Mouse (Mus musculus): Measurements from ENCODE around the gene Pprc1.
A peak's percentile ranks its signal among the peaks of the same experiment; 100 is the strongest.

The Pprc1 gene

GRCm38 (mm10) chr19:46033911-46034310 lies 10.8 kb upstream of the Pprc1 start:
- no peak for DNase-seq (ENCODE audit: low spot score)

GRCm38 (mm10) chr19:46035971-46036370 lies 8.7 kb upstream of the Pprc1 start:
- no peak for DNase-seq (ENCODE audit: low spot score)

GRCm38 (mm10) chr19:46036477-46037242 lies 8.0 kb upstream of the Pprc1 start:
- peak; percentile 43 for DNase-seq (ENCODE audit: low spot score)

- DNase-seq (ENCODE audit: low spot score), result no peak
Observed at GRCm38 (mm10) chr19:46037243-46037924, 7.3 kb upstream of the Pprc1 start.

GRCm38 (mm10) chr19:46037925-46038850 lies 6.5 kb upstream of the Pprc1 start:
- DNase-seq (ENCODE audit: low spot score), result no peak

GRCm38 (mm10) chr19:46038851-46039260 lies 5.8 kb upstream of the Pprc1 start:
- DNase-seq (ENCODE audit: low spot score), result peak; percentile 47

- peak; percentile 94 for DNase-seq (ENCODE audit: low spot score)
Observed at GRCm38 (mm10) chr19:46039478-46039877, 5.2 kb upstream of the Pprc1 start.

- no peak for DNase-seq (ENCODE audit: low spot score)
Observed at GRCm38 (mm10) chr19:46040149-46040902, 4.4 kb upstream of the Pprc1 start.

- no peak for DNase-seq (ENCODE audit: low spot score)
Observed at GRCm38 (mm10) chr19:46041299-46041932, 3.3 kb upstream of the Pprc1 start.

GRCm38 (mm10) chr19:46041933-46042475 lies 2.7 kb upstream of the Pprc1 start:
- peak; percentile 82 for DNase-seq (ENCODE audit: low spot score)

GRCm38 (mm10) chr19:46042476-46043011 lies 2.1 kb upstream of the Pprc1 start:
- peak; percentile 78 for DNase-seq (ENCODE audit: low spot score)

GRCm38 (mm10) chr19:46043380-46043779 lies 1.3 kb upstream of the Pprc1 start:
- no peak for DNase-seq (ENCODE audit: low spot score)

GRCm38 (mm10) chr19:46044993-46045695 lies 458 bp downstream of the Pprc1 start, which contains the start of gene Ldb1:
Ldb1 (minus strand) TSS chr19:46045214.
- peak; percentile 89 for DNase-seq (ENCODE audit: low spot score)

GRCm38 (mm10) chr19:46045696-46046311 lies 1.1 kb downstream of the Pprc1 start:
- DNase-seq (ENCODE audit: low spot score), result peak; percentile 79

- no peak for DNase-seq (ENCODE audit: low spot score)
Observed at GRCm38 (mm10) chr19:46046621-46047025, 1.9 kb downstream of the Pprc1 start.

- DNase-seq (ENCODE audit: low spot score), result no peak
Observed at GRCm38 (mm10) chr19:46047426-46047825, 2.7 kb downstream of the Pprc1 start.

- DNase-seq (ENCODE audit: low spot score), result no peak
Observed at GRCm38 (mm10) chr19:46049129-46049528, 4.4 kb downstream of the Pprc1 start.

- DNase-seq (ENCODE audit: low spot score), result no peak
Observed at GRCm38 (mm10) chr19:46050462-46050861, 5.8 kb downstream of the Pprc1 start.

- DNase-seq (ENCODE audit: low spot score), result no peak
Observed at GRCm38 (mm10) chr19:46055752-46056387, 11.2 kb downstream of the Pprc1 start.
